Comparison of ENCODE assay signal across 25 mouse cellular contexts in genomic region chr14:17845871-17846270, GRCm38 (mm10).
DNase-seq lines count a peak whose midpoint lies in the region; ATAC-seq and TF ChIP-seq lines count a peak whose summit lies in the region.
"Had no signal": no experiment of that assay in that cellular context is flagged by ENCODE, and none has a peak within 500 bp of the region (broad histone marks: within the 10 kb centered on the region; RNA-seq: fewer than 3 reads in every experiment).

No protein-coding gene starts in this region.

- H3K9ac ChIP-seq in liver, embryonic 13.5 days: no peak overlapping the region
- H3K9ac ChIP-seq in stomach, embryonic 15.5 days: no peak overlapping the region
- H3K9ac ChIP-seq: forebrain, embryonic 15.5 days; heart, embryonic 13.5 days; hindbrain, embryonic 14.5 days; limb, embryonic 13.5 days; lung, embryonic 15.5 days; midbrain, embryonic 12.5 days; neural tube, embryonic 13.5 days had no signal

- no peaks in the 10 kb centered on the region; the same call in 1 of the 2 replicates for H3K4me1 ChIP-seq in liver, embryonic 13.5 days (replicated peaks)
- no peaks in the 10 kb centered on the region for H3K4me1 ChIP-seq in stomach, embryonic 15.5 days
- H3K4me1 ChIP-seq: forebrain, embryonic 15.5 days; heart, embryonic 13.5 days; limb, embryonic 13.5 days; lung, embryonic 15.5 days; midbrain, embryonic 12.5 days; neural tube, embryonic 13.5 days had no signal

- no peaks in the 10 kb centered on the region for H3K36me3 ChIP-seq in liver, embryonic 13.5 days
- no peaks in the 10 kb centered on the region for H3K36me3 ChIP-seq in stomach, embryonic 15.5 days
- H3K36me3 ChIP-seq: forebrain, embryonic 15.5 days; heart, embryonic 13.5 days; limb, embryonic 13.5 days; lung, embryonic 15.5 days; midbrain, embryonic 12.5 days; neural tube, embryonic 13.5 days had no signal

- intact Hi-C loops in gastrocnemius, adult 2 months (cut with DNase I): no loop called here

- H3K9me3 ChIP-seq in liver, embryonic 13.5 days (replicated peaks): no peaks in the 10 kb centered on the region
- no peaks in the 10 kb centered on the region for H3K9me3 ChIP-seq in stomach, embryonic 15.5 days
- H3K9me3 ChIP-seq: forebrain, embryonic 15.5 days; heart, embryonic 13.5 days; limb, embryonic 13.5 days; lung, embryonic 15.5 days; midbrain, embryonic 12.5 days; neural tube, embryonic 13.5 days had no signal

- no peak overlapping the region for H3K4me2 ChIP-seq in liver, embryonic 13.5 days
- H3K4me2 ChIP-seq in stomach, embryonic 15.5 days: peak overlapping the region; percentile 11; the same call in 1 of the 2 replicates
- H3K4me2 ChIP-seq: forebrain, embryonic 15.5 days; heart, embryonic 13.5 days; hindbrain, embryonic 14.5 days; limb, embryonic 13.5 days; lung, embryonic 15.5 days; midbrain, embryonic 12.5 days; neural tube, embryonic 13.5 days had no signal

- ATAC-seq in liver, embryonic 13.5 days (ENCODE audit: low read depth): peak; percentile 41
- ATAC-seq in stomach, embryonic 15.5 days (ENCODE audit: insufficient read depth, low FRiP score, low read depth): peak; percentile 51; the same call in 1 of the 2 replicates
- ATAC-seq: forebrain, embryonic 15.5 days had no signal

- H3K27ac ChIP-seq in liver, embryonic 13.5 days: no peak overlapping the region
- no peak overlapping the region for H3K27ac ChIP-seq in stomach, embryonic 15.5 days
- no peak overlapping the region for H3K27ac ChIP-seq in gastrocnemius, adult 2 months
- H3K27ac ChIP-seq: forebrain, embryonic 15.5 days; heart, adult 2 months; heart, embryonic 13.5 days; hindbrain, embryonic 14.5 days; layer of hippocampus, adult 2 months; limb, embryonic 13.5 days; lung, embryonic 15.5 days; midbrain, embryonic 12.5 days; neural tube, embryonic 13.5 days had no signal

- no peaks in the 10 kb centered on the region for H3K27me3 ChIP-seq in liver, embryonic 13.5 days
- no peaks in the 10 kb centered on the region for H3K27me3 ChIP-seq in stomach, embryonic 15.5 days (replicated peaks)
- H3K27me3 ChIP-seq: forebrain, embryonic 15.5 days; heart, embryonic 13.5 days; limb, embryonic 13.5 days; lung, embryonic 15.5 days; midbrain, embryonic 12.5 days; neural tube, embryonic 13.5 days had no signal

- no peak for TF ChIP-seq CTCF in gastrocnemius, adult 2 months (IDR thresholded peaks at IDR 0.05)

- no peak for DNase-seq in liver, embryonic 13.5 days
- DNase-seq in liver: no peak
- peak; percentile 53 for DNase-seq in lung, postnatal 36 days
- no peak for DNase-seq in lung, postnatal 14 days
- no peak for DNase-seq in right cerebral cortex, adult 18-20 months
- DNase-seq in gastrocnemius, adult 2 months: no peak
- DNase-seq: adrenal gland, postnatal 14 days; cerebellum, adult 11 months; cerebellum, adult 9-10 months; cerebellum, postnatal 36 days; gastrocnemius, postnatal 36 days; heart, adult 2 months; heart, postnatal 10 days; right cerebral cortex, postnatal 14 days; thymus, adult 2 months; thymus, postnatal 4 days had no signal

- H3K4me3 ChIP-seq in liver, embryonic 13.5 days (replicated peaks): no peak overlapping the region
- H3K4me3 ChIP-seq in stomach, embryonic 15.5 days (replicated peaks): no peak overlapping the region
- H3K4me3 ChIP-seq in gastrocnemius, adult 2 months: no peak overlapping the region
- H3K4me3 ChIP-seq: forebrain, embryonic 15.5 days; heart, adult 2 months; heart, embryonic 13.5 days; layer of hippocampus, adult 2 months; limb, embryonic 13.5 days; lung, embryonic 15.5 days; midbrain, embryonic 12.5 days; neural tube, embryonic 13.5 days had no signal

- WGBS in liver, embryonic 13.5 days (ENCODE audit: insufficient replicate concordance): 47% methylated on average over 6 of the region's 6 CpGs
- WGBS in stomach, embryonic 15.5 days: 61% methylated on average over 6 of the region's 6 CpGs
